Mouse (Mus musculus): Measurements from ENCODE around the gene Zfp341. TPM values are rescaled to one million over a fixed set of nuclear protein-coding genes. Genes with fewer than 3 reads are reported as not detected.
A peak's percentile ranks its signal among the peaks of the same experiment; 100 is the strongest.

The Zfp341 gene
- total and polyA plus RNA-seq, 3 experiments: 2.0 to 6.3 TPM; not detected in 1

DNA sequence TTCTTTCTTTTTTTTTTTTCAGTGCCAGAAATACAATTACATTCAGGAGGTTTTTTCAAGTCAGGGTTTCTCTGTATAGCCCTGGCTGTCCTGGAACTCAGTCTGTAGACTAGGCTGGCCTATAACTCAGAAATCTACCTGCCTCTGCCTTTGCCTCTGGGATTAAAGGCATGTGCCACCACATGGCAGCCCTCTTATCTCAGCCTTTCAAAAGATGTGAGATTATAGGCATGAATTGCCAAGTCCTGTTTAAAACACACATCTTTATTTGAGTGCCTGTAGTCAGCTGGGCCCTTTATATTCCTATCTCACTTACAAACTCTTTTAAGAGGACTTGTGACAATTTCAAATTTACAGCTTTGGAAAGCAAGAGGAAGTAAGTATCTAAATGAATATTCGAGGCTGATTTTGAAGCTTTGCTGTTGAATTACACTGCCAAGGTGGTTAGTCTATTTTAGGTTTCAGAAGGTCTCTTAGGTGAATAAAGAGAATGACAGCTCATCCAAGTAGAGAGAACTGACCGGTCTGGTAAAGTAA is 42.8 kb downstream of the Zfp341 start:
- TF ChIP-seq USF2 (IDR thresholded peaks at IDR 0.05; ENCODE audit: borderline replicate concordance in 1 of 2, insufficient read depth in 1 of 2, low read depth in 1 of 2, low read length in 2 of 2): no peak
- peak; percentile 87 for TF ChIP-seq MYC (IDR thresholded peaks at IDR 0.05; ENCODE audit: low read depth, low read length)
- no peak for TF ChIP-seq ELF1 (IDR thresholded peaks at IDR 0.05; ENCODE audit: low read depth, low read length)
- no peak for TF ChIP-seq CTCF (IDR thresholded peaks at IDR 0.05 in 2 of 3, conservative IDR thresholded peaks at IDR 0.05 in 1 of 3; ENCODE audit: control insufficient read depth in 1 of 3, insufficient read depth in 1 of 3, low read depth in 2 of 3, low read length in 3 of 3, poor library complexity in 1 of 3, severe bottlenecking in 1 of 3)
- TF ChIP-seq SIN3A (IDR thresholded peaks at IDR 0.05; ENCODE audit: low read length): 0 out of 2 replicates have a peak, but pooled peaks have one; percentile 47
- TF ChIP-seq CHD1 (IDR thresholded peaks at IDR 0.05; ENCODE audit: low read depth, low read length): 0 out of 2 replicates have a peak, but pooled peaks have one; percentile 60
- no peak for TF ChIP-seq TBP (IDR thresholded peaks at IDR 0.05; ENCODE audit: low read depth, low read length)
- TF ChIP-seq TCF12 (IDR thresholded peaks at IDR 0.05; ENCODE audit: low read depth, low read length): peak; percentile 32; the same call in 1 of the 2 replicates
- peak; percentile 68 for TF ChIP-seq MAX (IDR thresholded peaks at IDR 0.05; ENCODE audit: low read length)
- no peak for TF ChIP-seq UBTF (IDR thresholded peaks at IDR 0.05; ENCODE audit: borderline replicate concordance, insufficient read depth, low read depth, low read length)
- 0 out of 2 replicates have a peak, but pooled peaks have one; percentile 24 for TF ChIP-seq MXI1 (IDR thresholded peaks at IDR 0.05; ENCODE audit: low read depth, low read length)
- no peak for TF ChIP-seq MAFK (IDR thresholded peaks at IDR 0.05; ENCODE audit: borderline replicate concordance, low read depth, low read length)
- TF ChIP-seq BHLHE40 (IDR thresholded peaks at IDR 0.05; ENCODE audit: borderline replicate concordance, low read depth, low read length): peak; percentile 20; the same call in 1 of the 2 replicates
- peak; percentile 24; the same call in 1 of the 2 replicates for TF ChIP-seq GATA1 (IDR thresholded peaks at IDR 0.05; ENCODE audit: low read depth, low read length)
- no peak for TF ChIP-seq POLR2AphosphoS5 (IDR thresholded peaks at IDR 0.05; ENCODE audit: borderline replicate concordance, low read depth, low read length)
- TF ChIP-seq RCOR1 (IDR thresholded peaks at IDR 0.05; ENCODE audit: low read depth, low read length): peak; percentile 29; the same call in 1 of the 2 replicates
- TF ChIP-seq NRF1 (IDR thresholded peaks at IDR 0.05; ENCODE audit: insufficient read depth, low read depth, low read length, poor library complexity, severe bottlenecking): no peak
- no peak for TF ChIP-seq MYB (IDR thresholded peaks at IDR 0.05; ENCODE audit: low read depth, low read length)
- TF ChIP-seq ETS1 (IDR thresholded peaks at IDR 0.05; ENCODE audit: low read depth, low read length): peak; percentile 46
- no peak for TF ChIP-seq ZNF384 (IDR thresholded peaks at IDR 0.05; ENCODE audit: low read depth, low read length)
- peaks cover 0 to 14% of the 10 kb centered on the region in 2 experiments; a peak in 2 of 4 replicates for H3K36me3 ChIP-seq (ENCODE audit: control insufficient read depth in 1 of 2, insufficient read depth in 2 of 2, low read length in 2 of 2)
- DNase-seq (ENCODE audit: low read depth, low spot score): peak; percentile 52
- peak overlapping the region; percentile 35 to 48; a peak in 3 of 4 replicates for H3K4me3 ChIP-seq (ENCODE audit: control insufficient read depth in 1 of 2, insufficient read depth in 1 of 2, low read depth in 2 of 2, low read length in 2 of 2)
- H3K79me2 ChIP-seq (ENCODE audit: control insufficient read depth, insufficient read depth, low read length, poor library complexity): peaks cover 34% of the 10 kb centered on the region
- H3K27ac ChIP-seq (ENCODE audit: control insufficient read depth, low read depth, low read length): peak overlapping the region; percentile 57
- peak overlapping the region; percentile 55 for H3K9ac ChIP-seq (ENCODE audit: control insufficient read depth, low read depth, low read length, poor library complexity, severe bottlenecking)
- no peaks in the 10 kb centered on the region for H3K27me3 ChIP-seq (ENCODE audit: control insufficient read depth in 1 of 2, insufficient read depth in 2 of 2, low read length in 2 of 2)
- peaks cover 8 to 20% of the 10 kb centered on the region in 2 experiments for H3K4me1 ChIP-seq (ENCODE audit: control insufficient read depth in 1 of 2, insufficient read depth in 2 of 2, low read length in 2 of 2)
- H3K9me3 ChIP-seq (replicated peaks; ENCODE audit: insufficient read depth, low read length): no peaks in the 10 kb centered on the region
